Mouse (Mus musculus): Measurements from ENCODE around the gene Cplx1. TPM values are rescaled to one million over a fixed set of nuclear protein-coding genes. Genes with fewer than 3 reads are reported as not detected.

The Cplx1 gene
- 60.3 and 76.9 TPM in 2 replicates for polyA plus RNA-seq (2014; fragmentation: Nextera tagmentation; extraction: Ambion mirVana)

GRCm38 (mm10) chr5:108549489-108550206, at the start of gene Cplx1:
Cplx1 (minus strand) TSS chr5:108550024.
- Histone ChIP-seq H3K9me3 (ENCODE audit: control insufficient read depth, low read length) (no peaks in the 10 kb centered on the region), H3K4me2 (ENCODE audit: low read length) (peak within 1 kb of the TSS; percentile 76), H3K4me1 (ENCODE audit: control insufficient read depth, insufficient read depth, low read length) (0 out of 2 replicates have a peak, but pooled peaks cover 3% of the 10 kb centered on the region), H3K9ac (replicated peaks; ENCODE audit: low read length) (peak within 1 kb of the TSS; percentile 75), H3K27ac (replicated peaks; ENCODE audit: low read depth, low read length) (peak within 1 kb of the TSS; percentile 75), H3K4me3 (replicated peaks; ENCODE audit: low read depth, low read length) (peak within 1 kb of the TSS; percentile 54), H3K36me3 (ENCODE audit: control insufficient read depth, insufficient read depth, low read length) (no peaks in the 10 kb centered on the region), H3K27me3 (ENCODE audit: control insufficient read depth, insufficient read depth, low read length) (peaks cover 17% of the 10 kb centered on the region; the same call in 1 of the 2 replicates)
- under 1% methylated on average over 56 of the region's 56 CpGs for WGBS
- ATAC-seq (ENCODE audit: low FRiP score, low TSS enrichment) (peak; percentile 90), DNase-seq (peak; percentile 88)

DNA sequence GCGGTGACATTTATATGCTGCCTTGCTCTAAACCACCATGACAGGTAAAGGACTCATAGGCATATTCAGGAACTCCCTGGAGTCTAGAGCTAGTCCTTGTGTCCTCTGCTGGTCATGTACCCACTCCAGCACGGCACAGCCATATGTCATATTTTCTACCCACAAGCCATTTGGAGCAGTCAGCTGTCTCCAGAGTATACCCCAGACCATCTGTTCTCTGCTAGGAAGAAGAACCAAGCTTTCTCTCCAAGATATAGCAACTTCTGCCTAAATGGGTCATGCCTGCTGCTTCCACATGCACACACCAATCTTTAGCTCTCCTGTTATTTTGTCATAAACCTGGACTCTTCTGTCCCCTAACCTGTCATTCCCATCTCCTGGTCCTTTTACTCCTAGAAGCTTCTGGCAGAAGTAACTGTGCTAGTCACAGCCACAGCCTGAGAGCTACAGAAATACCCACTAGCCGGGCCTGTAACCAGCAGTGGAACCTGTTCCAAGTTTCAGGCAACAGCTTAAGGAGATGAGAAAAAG, 31.6 kb upstream of the Cplx1 start:
- ATAC-seq (ENCODE audit: low FRiP score, low TSS enrichment), result no peak
- H3K27ac ChIP-seq (replicated peaks; ENCODE audit: low read depth, low read length), result no peak overlapping the region
- peaks cover 87% of the 10 kb centered on the region for H3K36me3 ChIP-seq (ENCODE audit: control insufficient read depth, insufficient read depth, low read length)
- no peak overlapping the region for H3K4me3 ChIP-seq (replicated peaks; ENCODE audit: low read depth, low read length)
- H3K27me3 ChIP-seq (ENCODE audit: control insufficient read depth, insufficient read depth, low read length), result no peaks in the 10 kb centered on the region
- WGBS, result 89% methylated on average over 3 of the region's 3 CpGs
- no peaks in the 10 kb centered on the region for H3K4me1 ChIP-seq (ENCODE audit: control insufficient read depth, insufficient read depth, low read length)
- DNase-seq, result no peak
- no peak overlapping the region for H3K4me2 ChIP-seq (ENCODE audit: low read length)
- no peak overlapping the region for H3K9ac ChIP-seq (replicated peaks; ENCODE audit: low read length)
- H3K9me3 ChIP-seq (ENCODE audit: control insufficient read depth, low read length), result no peaks in the 10 kb centered on the region

GRCm38 (mm10) chr5:108573054-108573453, 23.2 kb upstream of the Cplx1 start:
- Histone ChIP-seq H3K4me1 (ENCODE audit: control insufficient read depth, insufficient read depth, low read length) (no peaks in the 10 kb centered on the region), H3K27ac (replicated peaks; ENCODE audit: low read depth, low read length) (no peak overlapping the region), H3K9ac (replicated peaks; ENCODE audit: low read length) (no peak overlapping the region), H3K4me2 (ENCODE audit: low read length) (no peak overlapping the region), H3K27me3 (ENCODE audit: control insufficient read depth, insufficient read depth, low read length) (no peaks in the 10 kb centered on the region), H3K9me3 (ENCODE audit: control insufficient read depth, low read length) (no peaks in the 10 kb centered on the region), H3K36me3 (ENCODE audit: control insufficient read depth, insufficient read depth, low read length) (peaks cover 98% of the 10 kb centered on the region), H3K4me3 (replicated peaks; ENCODE audit: low read depth, low read length) (no peak overlapping the region)
- ATAC-seq (ENCODE audit: low FRiP score, low TSS enrichment) (no peak), DNase-seq (no peak)
- WGBS, result 97% methylated on average over 6 of the region's 6 CpGs

- WGBS, result 92% methylated on average over 1 of the region's 1 CpGs
- ATAC-seq (ENCODE audit: low FRiP score, low TSS enrichment) (no peak), DNase-seq (no peak)
Measured at GRCm38 (mm10) chr5:108570991-108571390, 21.2 kb upstream of the Cplx1 start.

DNA sequence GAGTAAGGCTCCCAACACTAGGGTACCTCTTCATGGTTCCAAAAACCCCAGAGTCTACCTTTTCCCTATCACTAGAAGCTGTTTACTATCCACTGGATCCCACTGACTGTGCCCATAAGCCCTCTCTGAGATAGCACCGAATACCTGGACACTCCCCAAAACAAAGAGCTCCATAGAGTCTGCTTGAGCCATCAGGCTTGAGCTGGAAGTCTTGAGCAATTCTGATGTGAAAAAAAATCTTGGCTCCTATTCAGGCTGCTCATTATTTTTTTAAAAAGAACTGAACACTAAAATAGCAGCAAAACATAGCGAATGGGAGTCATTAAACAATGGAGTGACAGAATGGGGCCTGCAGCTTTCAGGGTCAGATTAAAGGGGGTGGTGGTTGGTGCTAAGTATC, 17.3 kb upstream of the Cplx1 start:
- H3K4me3 ChIP-seq (replicated peaks; ENCODE audit: low read depth, low read length), result no peak overlapping the region
- H3K4me2 ChIP-seq (ENCODE audit: low read length), result no peak overlapping the region
- no peak for ATAC-seq (ENCODE audit: low FRiP score, low TSS enrichment)

More at GRCm38 (mm10) chr5:108570991-108571390, 21.2 kb upstream of the Cplx1 start:
- Histone ChIP-seq H3K4me1 (ENCODE audit: control insufficient read depth, insufficient read depth, low read length) (no peaks in the 10 kb centered on the region), H3K4me3 (replicated peaks; ENCODE audit: low read depth, low read length) (no peak overlapping the region), H3K27ac (replicated peaks; ENCODE audit: low read depth, low read length) (no peak overlapping the region), H3K27me3 (ENCODE audit: control insufficient read depth, insufficient read depth, low read length) (no peaks in the 10 kb centered on the region), H3K9me3 (ENCODE audit: control insufficient read depth, low read length) (no peaks in the 10 kb centered on the region), H3K4me2 (ENCODE audit: low read length) (no peak overlapping the region), H3K36me3 (ENCODE audit: control insufficient read depth, insufficient read depth, low read length) (peaks cover 85% of the 10 kb centered on the region), H3K9ac (replicated peaks; ENCODE audit: low read length) (no peak overlapping the region)

GRCm38 (mm10) chr5:108566523-108566922, 16.7 kb upstream of the Cplx1 start:
- DNase-seq (no peak), ATAC-seq (ENCODE audit: low FRiP score, low TSS enrichment) (no peak)
- no peak overlapping the region for H3K4me2 ChIP-seq (ENCODE audit: low read length)
- H3K4me1 ChIP-seq (ENCODE audit: control insufficient read depth, insufficient read depth, low read length), result no peaks in the 10 kb centered on the region
- no peaks in the 10 kb centered on the region for H3K27me3 ChIP-seq (ENCODE audit: control insufficient read depth, insufficient read depth, low read length)
- H3K4me3 ChIP-seq (replicated peaks; ENCODE audit: low read depth, low read length), result no peak overlapping the region
- H3K9ac ChIP-seq (replicated peaks; ENCODE audit: low read length), result no peak overlapping the region
- no peak overlapping the region for H3K27ac ChIP-seq (replicated peaks; ENCODE audit: low read depth, low read length)
- WGBS, result 96% methylated on average over 4 of the region's 4 CpGs
- no peaks in the 10 kb centered on the region for H3K9me3 ChIP-seq (ENCODE audit: control insufficient read depth, low read length)
- H3K36me3 ChIP-seq (ENCODE audit: control insufficient read depth, insufficient read depth, low read length), result peaks cover 42% of the 10 kb centered on the region

More for the DNA sequence above, 17.3 kb upstream of the Cplx1 start:
- Histone ChIP-seq H3K9ac (replicated peaks; ENCODE audit: low read length) (no peak overlapping the region), H3K9me3 (ENCODE audit: control insufficient read depth, low read length) (no peaks in the 10 kb centered on the region), H3K36me3 (ENCODE audit: control insufficient read depth, insufficient read depth, low read length) (peaks cover 48% of the 10 kb centered on the region), H3K27me3 (ENCODE audit: control insufficient read depth, insufficient read depth, low read length) (no peaks in the 10 kb centered on the region), H3K27ac (replicated peaks; ENCODE audit: low read depth, low read length) (no peak overlapping the region), H3K4me1 (ENCODE audit: control insufficient read depth, insufficient read depth, low read length) (no peaks in the 10 kb centered on the region)
- 100% methylated on average over 2 of the region's 2 CpGs for WGBS
- no peak for DNase-seq

DNA sequence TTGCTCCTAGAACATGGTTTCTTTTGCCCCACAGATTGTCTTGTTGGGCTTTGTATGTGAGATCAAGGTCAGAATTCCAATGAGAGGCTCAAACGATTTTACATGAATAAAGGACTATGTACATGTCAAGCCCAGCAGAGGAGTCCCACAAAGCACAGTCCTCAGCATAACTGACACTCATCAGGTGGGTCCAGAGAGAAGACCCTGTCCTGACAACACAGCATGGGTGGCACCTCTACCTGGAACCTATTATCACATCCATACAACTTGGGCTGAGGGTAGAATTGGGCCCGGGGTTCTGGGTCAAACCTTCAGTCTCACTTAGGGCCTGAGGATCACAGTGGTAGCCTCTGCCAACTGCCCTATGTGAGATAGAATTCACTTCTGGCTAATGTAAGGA, 15.6 kb upstream of the Cplx1 start:
- H3K4me1 ChIP-seq (ENCODE audit: control insufficient read depth, insufficient read depth, low read length), result no peaks in the 10 kb centered on the region
- no peak overlapping the region for H3K4me3 ChIP-seq (replicated peaks; ENCODE audit: low read depth, low read length)
- DNase-seq (no peak), ATAC-seq (ENCODE audit: low FRiP score, low TSS enrichment) (no peak)
- WGBS, result 91% methylated on average over 2 of the region's 2 CpGs
- H3K36me3 ChIP-seq (ENCODE audit: control insufficient read depth, insufficient read depth, low read length), result peaks cover 31% of the 10 kb centered on the region
- H3K27me3 ChIP-seq (ENCODE audit: control insufficient read depth, insufficient read depth, low read length), result no peaks in the 10 kb centered on the region
- no peak overlapping the region for H3K27ac ChIP-seq (replicated peaks; ENCODE audit: low read depth, low read length)
- H3K4me2 ChIP-seq (ENCODE audit: low read length), result no peak overlapping the region
- H3K9ac ChIP-seq (replicated peaks; ENCODE audit: low read length), result no peak overlapping the region
- no peaks in the 10 kb centered on the region for H3K9me3 ChIP-seq (ENCODE audit: control insufficient read depth, low read length)

DNA sequence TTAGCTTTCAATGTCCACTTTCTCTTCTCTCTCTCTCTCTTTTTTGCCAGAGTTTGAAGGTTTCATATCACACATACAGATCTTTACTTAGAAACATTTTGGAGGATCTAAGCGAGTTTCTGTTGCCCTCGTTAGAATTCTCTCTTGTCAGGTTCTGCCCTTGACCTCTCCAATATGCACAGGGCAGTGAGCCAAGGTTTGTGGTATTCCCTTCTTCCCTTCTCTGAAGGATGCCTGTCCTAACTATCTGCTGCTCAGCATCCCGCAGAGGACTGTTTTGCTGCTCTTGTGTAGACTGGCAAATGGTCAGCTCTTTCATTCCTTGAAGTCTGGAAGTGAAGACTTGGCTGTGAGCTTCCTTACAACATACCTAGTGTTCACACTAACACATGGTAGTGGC, 14.5 kb upstream of the Cplx1 start:
- Histone ChIP-seq H3K9ac (replicated peaks; ENCODE audit: low read length) (no peak overlapping the region), H3K4me3 (replicated peaks; ENCODE audit: low read depth, low read length) (no peak overlapping the region), H3K9me3 (ENCODE audit: control insufficient read depth, low read length) (no peaks in the 10 kb centered on the region), H3K4me1 (ENCODE audit: control insufficient read depth, insufficient read depth, low read length) (no peaks in the 10 kb centered on the region), H3K36me3 (ENCODE audit: control insufficient read depth, insufficient read depth, low read length) (peaks cover 21% of the 10 kb centered on the region), H3K27ac (replicated peaks; ENCODE audit: low read depth, low read length) (no peak overlapping the region), H3K4me2 (ENCODE audit: low read length) (no peak overlapping the region), H3K27me3 (ENCODE audit: control insufficient read depth, insufficient read depth, low read length) (no peaks in the 10 kb centered on the region)
- DNase-seq (no peak), ATAC-seq (ENCODE audit: low FRiP score, low TSS enrichment) (no peak)
- 95% methylated on average over 3 of the region's 3 CpGs for WGBS

DNA sequence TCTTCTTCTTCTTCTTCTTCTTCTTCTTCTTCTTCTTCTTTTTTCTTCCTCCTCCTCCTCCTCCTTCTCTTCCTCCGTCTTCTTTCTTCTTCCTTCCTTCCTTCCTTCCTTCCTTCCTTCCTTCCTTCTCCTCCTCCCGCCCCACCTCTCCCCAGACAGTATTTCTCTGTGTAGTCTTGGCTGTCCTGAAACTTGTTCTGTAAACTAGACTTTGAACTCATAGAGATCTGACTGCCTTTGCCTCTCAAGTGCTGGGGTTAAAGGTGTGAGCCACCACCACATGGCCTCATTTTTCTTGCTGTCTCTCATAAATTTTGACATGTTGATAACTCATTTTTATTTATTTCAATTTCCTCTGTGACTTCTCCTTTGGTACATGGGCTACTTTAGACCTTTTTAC, 12.7 kb upstream of the Cplx1 start:
- Histone ChIP-seq H3K27me3 (ENCODE audit: control insufficient read depth, insufficient read depth, low read length) (no peaks in the 10 kb centered on the region), H3K27ac (replicated peaks; ENCODE audit: low read depth, low read length) (no peak overlapping the region), H3K4me3 (replicated peaks; ENCODE audit: low read depth, low read length) (no peak overlapping the region), H3K4me1 (ENCODE audit: control insufficient read depth, insufficient read depth, low read length) (no peaks in the 10 kb centered on the region), H3K9me3 (ENCODE audit: control insufficient read depth, low read length) (no peaks in the 10 kb centered on the region), H3K36me3 (ENCODE audit: control insufficient read depth, insufficient read depth, low read length) (peaks cover 2% of the 10 kb centered on the region), H3K9ac (replicated peaks; ENCODE audit: low read length) (no peak overlapping the region), H3K4me2 (ENCODE audit: low read length) (no peak overlapping the region)
- no peak for DNase-seq
- ATAC-seq (ENCODE audit: low FRiP score, low TSS enrichment), result no peak
- WGBS, result 88% methylated on average over 2 of the region's 2 CpGs
